Mouse (Mus musculus) hindbrain, embryonic 11.5 days (tissue): Measurements from ENCODE around the gene C1rl. TPM values are rescaled to one million over a fixed set of nuclear protein-coding genes. Genes with fewer than 3 reads are reported as not detected.

Source experiments
- ATAC-seq: fragments of 200-750 bp; cut with Nextera tagmentation; 2 replicates; pipeline ENCODE4 v1.8.0; 2017; ENCODE audit warnings: mild to moderate bottlenecking, moderate TSS enrichment, moderate library complexity; ENCODE audit not compliant: low FRiP score
- DNase-seq: peaks from one replicate; pipeline ENCODE4 v3.0.0-alpha.2; 2015; ENCODE audit warnings: low spot score
- H3K27ac ChIP-seq: fragments of 300-500 bp; sonication (generic); 2 replicates; pipeline ENCODE4 v1.5.1; 2014; ENCODE audit warnings: mild to moderate bottlenecking, low read depth, low read length
- H3K27me3 ChIP-seq: fragments of 300-500 bp; sonication (generic); 2 replicates; pipeline ENCODE4 v1.6.1; 2014; ENCODE audit warnings: mild to moderate bottlenecking, low read length, moderate library complexity, mixed read lengths; ENCODE audit not compliant: control insufficient read depth, insufficient read depth
- H3K36me3 ChIP-seq: fragments of 300-500 bp; sonication (generic); 2 replicates; pipeline ENCODE4 v1.6.1; 2014; ENCODE audit warnings: mild to moderate bottlenecking, low read length, moderate library complexity, mixed read lengths; ENCODE audit not compliant: control insufficient read depth, insufficient read depth
- H3K4me1 ChIP-seq: fragments of 300-500 bp; sonication (generic); replicated peaks from 2 replicates; pipeline ENCODE4 v1.6.1; 2014; ENCODE audit warnings: low read length, mixed read lengths; ENCODE audit not compliant: control insufficient read depth, insufficient read depth
- H3K4me2 ChIP-seq: fragments of 300-500 bp; sonication (generic); replicated peaks from 2 replicates; pipeline ENCODE4 v1.6.1; 2014; ENCODE audit warnings: mild to moderate bottlenecking, low read depth, low read length
- H3K4me3 ChIP-seq: fragments of 300-500 bp; sonication (generic); 2 replicates; pipeline ENCODE4 v1.5.1; 2014; ENCODE audit warnings: low read depth, low read length
- H3K9ac ChIP-seq: fragments of 300-500 bp; sonication (generic); 2 replicates; pipeline ENCODE4 v1.6.1; 2014; ENCODE audit warnings: low read depth, low read length
- H3K9me3 ChIP-seq: fragments of 300-500 bp; sonication (generic); 2 replicates; pipeline ENCODE4 v1.6.1; 2016; ENCODE audit warnings: low read length; ENCODE audit not compliant: control insufficient read depth
- WGBS: fragments of 180-500 bp; shearing (Covaris S2); extraction: QIAGEN DNeasy Blood & Tissue Kit; methylation state at CpG from one replicate; pipeline ENCODE4 v1.1.7; 2014; 5-methylcytosine and 5-hydroxymethylcytosine counted together
- polyA plus RNA-seq: library from polyadenylated mRNA; unstranded; fragments of >200 nt; fragmentation: Nextera tagmentation; extraction: Ambion mirVana; gene quantifications from 2 replicates; pipeline ENCODE4 v1.2.1, GENCODE M21; 2014

Gene C1rl
- polyA plus RNA-seq, result 0.11 and 0.15 TPM in 2 replicates

DNA sequence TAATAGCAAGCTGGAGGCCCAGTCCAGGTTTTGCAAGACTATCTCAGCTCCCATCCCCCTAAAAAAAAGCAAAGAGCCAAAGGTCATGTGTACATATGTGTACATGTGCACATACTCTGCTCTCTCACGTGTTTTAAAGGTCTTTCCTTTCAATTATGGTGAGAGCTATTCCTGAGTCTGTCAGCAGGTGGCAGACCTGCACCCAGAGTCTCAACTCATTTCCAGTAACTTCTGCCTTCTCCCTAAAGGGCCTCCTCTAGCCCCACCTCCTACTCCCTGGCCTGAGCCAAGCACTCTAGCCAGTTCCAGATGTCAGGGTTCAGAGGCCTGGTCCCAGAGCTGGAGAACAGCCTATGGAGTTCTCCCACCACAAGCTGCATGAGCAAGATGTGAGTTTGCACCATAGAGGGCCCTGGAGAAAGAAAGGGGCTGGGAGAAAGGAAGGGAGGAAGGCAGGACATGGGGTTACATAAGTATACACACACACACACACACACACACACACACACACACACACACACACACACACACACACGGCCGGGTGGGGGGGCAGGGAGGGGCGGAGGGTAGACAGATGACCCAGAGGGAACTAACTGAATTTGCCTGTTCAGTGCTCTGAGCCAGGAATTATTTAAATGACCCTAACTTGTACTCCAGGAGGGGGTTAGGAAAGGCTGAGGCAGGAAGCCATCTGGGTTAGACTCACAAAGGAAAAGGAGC is at the start of gene C1rl:
C1rl (plus strand) TSS at position 272 of the 720 bp plus-strand sequence.
- no peaks in the 10 kb centered on the region for H3K9me3 ChIP-seq
- no peaks in the 10 kb centered on the region for H3K36me3 ChIP-seq
- H3K27ac ChIP-seq, result no peak within 1 kb of the TSS
- H3K4me2 ChIP-seq, result no peak within 1 kb of the TSS
- H3K27me3 ChIP-seq, result no peaks in the 10 kb centered on the region
- DNase-seq (peak; percentile 80), ATAC-seq (peak; percentile 79)
- H3K9ac ChIP-seq, result no peak within 1 kb of the TSS
- 55% methylated on average over 4 of the region's 4 CpGs for WGBS
- H3K4me1 ChIP-seq, result no peaks in the 10 kb centered on the region
- H3K4me3 ChIP-seq, result no peak within 1 kb of the TSS

DNA sequence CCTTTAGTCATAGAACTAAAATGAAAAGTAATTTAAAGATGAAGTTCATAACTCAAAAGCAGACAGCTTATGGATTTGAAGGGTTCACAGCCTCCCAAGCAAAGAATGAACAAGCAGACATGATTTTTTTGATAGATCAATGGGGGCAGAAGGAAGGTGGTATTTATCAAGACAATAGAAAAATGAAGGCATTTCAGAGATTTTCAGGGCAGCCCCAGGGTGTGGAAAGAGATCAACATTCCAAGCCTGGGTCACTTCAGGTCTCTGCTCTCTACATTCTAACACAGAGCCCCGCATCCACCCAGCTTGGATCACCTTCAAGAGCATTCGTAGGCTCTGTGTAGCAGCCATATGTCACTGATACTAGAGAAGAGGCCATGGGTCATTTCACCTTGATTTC is 49.6 kb upstream of the C1rl start:
- ATAC-seq (no peak), DNase-seq (no peak)
- Histone ChIP-seq H3K4me3 (no peak overlapping the region), H3K27ac (no peak overlapping the region), H3K27me3 (no peaks in the 10 kb centered on the region), H3K9ac (no peak overlapping the region), H3K4me2 (no peak overlapping the region), H3K9me3 (no peaks in the 10 kb centered on the region), H3K36me3 (no peaks in the 10 kb centered on the region), H3K4me1 (no peaks in the 10 kb centered on the region)
- 72% methylated on average over 2 of the region's 2 CpGs for WGBS

DNA sequence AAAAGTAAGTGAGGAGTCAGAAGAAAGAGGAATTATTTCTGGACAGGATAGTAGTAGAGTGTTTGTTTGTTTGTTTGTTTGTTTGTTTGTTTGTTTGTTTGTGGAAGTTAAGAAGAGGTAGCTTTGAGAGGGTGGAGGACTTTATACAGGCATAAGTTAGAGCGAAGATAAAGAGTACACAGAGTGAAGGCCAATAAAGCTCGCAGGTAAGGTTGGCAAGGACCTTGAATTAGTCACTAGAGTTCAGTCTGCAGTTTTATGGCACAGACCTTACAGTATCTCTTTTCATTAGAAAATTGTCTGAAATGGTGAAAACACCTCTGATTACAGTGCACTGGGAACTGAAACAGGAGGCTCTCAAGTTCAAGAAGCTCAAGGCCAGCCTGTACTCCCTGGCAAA is 46.9 kb upstream of the C1rl start:
- no peak for ATAC-seq
- no peak for DNase-seq
- H3K4me3 ChIP-seq, result no peak overlapping the region
- H3K27ac ChIP-seq, result no peak overlapping the region
- 96% methylated on average over 2 of the region's 2 CpGs for WGBS
- H3K4me1 ChIP-seq, result no peaks in the 10 kb centered on the region
- no peak overlapping the region for H3K9ac ChIP-seq
- H3K9me3 ChIP-seq, result no peaks in the 10 kb centered on the region
- H3K27me3 ChIP-seq, result no peaks in the 10 kb centered on the region
- no peaks in the 10 kb centered on the region for H3K36me3 ChIP-seq
- H3K4me2 ChIP-seq, result no peak overlapping the region

DNA sequence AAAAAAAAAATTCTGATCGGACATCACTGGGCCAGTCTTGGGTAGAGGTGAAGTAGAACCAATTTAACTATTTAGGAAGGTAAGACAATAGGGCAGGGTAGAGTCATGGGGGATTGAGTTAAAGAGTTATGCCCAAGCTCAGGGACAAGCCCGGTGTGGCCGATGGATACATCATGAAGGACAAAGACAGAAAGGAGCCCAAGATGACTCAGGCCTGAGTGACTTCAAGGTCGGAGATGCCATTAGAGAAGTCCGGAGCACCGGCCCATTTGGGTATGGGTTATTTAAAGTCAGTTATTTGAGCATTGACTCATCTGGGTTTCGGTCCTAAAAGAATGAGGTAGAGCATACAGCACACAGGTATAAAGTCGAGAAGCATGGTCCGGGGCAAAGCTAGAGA is 46.5 kb upstream of the C1rl start:
- Histone ChIP-seq H3K27me3 (no peaks in the 10 kb centered on the region), H3K4me1 (no peaks in the 10 kb centered on the region), H3K36me3 (no peaks in the 10 kb centered on the region), H3K4me3 (no peak overlapping the region), H3K27ac (no peak overlapping the region), H3K9me3 (no peaks in the 10 kb centered on the region), H3K4me2 (no peak overlapping the region), H3K9ac (no peak overlapping the region)
- 96% methylated on average over 9 of the region's 9 CpGs for WGBS
- ATAC-seq (no peak), DNase-seq (no peak)

DNA sequence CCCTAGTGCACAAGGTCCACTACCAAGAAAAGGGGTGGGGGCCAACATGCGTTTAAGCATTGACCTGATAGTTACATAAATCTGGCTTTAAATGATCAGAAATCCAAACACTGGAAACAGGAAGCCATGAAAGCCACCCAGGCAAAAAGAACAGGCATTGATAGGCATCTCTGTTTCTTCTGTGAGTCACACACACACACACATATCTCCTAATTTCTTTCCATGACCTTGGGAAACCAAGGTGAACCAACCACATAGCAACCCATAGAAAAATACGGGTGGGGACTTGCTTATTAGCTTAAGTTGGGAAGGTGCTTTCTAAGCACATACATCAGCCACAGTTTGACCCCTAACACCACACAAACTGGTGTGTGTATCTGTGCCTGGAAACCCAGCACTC is 45.6 kb upstream of the C1rl start:
- no peak overlapping the region for H3K9ac ChIP-seq
- H3K36me3 ChIP-seq, result no peaks in the 10 kb centered on the region
- no peak for DNase-seq
- no peak overlapping the region for H3K27ac ChIP-seq
- no peak overlapping the region for H3K4me2 ChIP-seq
- WGBS, result 82% methylated on average over 2 of the region's 2 CpGs
- no peak overlapping the region for H3K4me3 ChIP-seq
- no peaks in the 10 kb centered on the region for H3K9me3 ChIP-seq
- no peaks in the 10 kb centered on the region for H3K4me1 ChIP-seq
- ATAC-seq, result no peak
- no peaks in the 10 kb centered on the region for H3K27me3 ChIP-seq

DNA sequence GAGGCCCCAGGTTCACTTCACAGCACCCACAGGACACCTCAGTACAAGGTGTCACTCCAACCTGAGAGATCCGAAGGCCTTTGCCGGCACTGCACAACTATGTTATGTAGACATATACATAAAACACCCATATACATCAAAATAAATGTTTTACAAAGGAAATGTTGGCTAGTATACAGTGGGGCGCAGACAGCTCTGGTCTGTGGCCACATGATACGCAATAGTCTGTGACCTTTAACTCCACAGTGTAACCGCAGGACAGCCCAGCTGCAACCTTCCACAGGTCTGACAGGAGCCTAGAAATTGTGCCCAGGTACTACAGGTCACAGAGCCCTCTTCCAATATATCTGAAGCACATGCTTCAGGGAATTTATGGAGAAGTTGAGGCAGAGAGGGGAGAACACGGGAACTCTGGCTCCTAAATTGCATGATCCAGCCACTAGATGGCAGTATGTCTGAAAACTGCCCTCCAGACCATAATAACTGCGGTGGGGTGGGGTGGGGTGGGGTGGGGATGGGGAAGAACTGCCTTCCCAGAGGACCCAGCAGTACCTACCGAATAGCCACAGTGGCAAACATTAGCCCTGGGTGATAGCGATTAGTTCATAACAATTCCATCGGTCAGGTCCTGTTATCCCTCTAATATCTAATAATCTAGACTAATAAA is 44.6 kb upstream of the C1rl start:
- Histone ChIP-seq H3K4me3 (no peak overlapping the region), H3K4me2 (no peak overlapping the region), H3K9ac (no peak overlapping the region), H3K36me3 (no peaks in the 10 kb centered on the region), H3K4me1 (no peaks in the 10 kb centered on the region), H3K27me3 (no peaks in the 10 kb centered on the region), H3K27ac (no peak overlapping the region), H3K9me3 (no peaks in the 10 kb centered on the region)
- ATAC-seq, result no peak
- no peak for DNase-seq
- 77% methylated on average over 10 of the region's 10 CpGs for WGBS

DNA sequence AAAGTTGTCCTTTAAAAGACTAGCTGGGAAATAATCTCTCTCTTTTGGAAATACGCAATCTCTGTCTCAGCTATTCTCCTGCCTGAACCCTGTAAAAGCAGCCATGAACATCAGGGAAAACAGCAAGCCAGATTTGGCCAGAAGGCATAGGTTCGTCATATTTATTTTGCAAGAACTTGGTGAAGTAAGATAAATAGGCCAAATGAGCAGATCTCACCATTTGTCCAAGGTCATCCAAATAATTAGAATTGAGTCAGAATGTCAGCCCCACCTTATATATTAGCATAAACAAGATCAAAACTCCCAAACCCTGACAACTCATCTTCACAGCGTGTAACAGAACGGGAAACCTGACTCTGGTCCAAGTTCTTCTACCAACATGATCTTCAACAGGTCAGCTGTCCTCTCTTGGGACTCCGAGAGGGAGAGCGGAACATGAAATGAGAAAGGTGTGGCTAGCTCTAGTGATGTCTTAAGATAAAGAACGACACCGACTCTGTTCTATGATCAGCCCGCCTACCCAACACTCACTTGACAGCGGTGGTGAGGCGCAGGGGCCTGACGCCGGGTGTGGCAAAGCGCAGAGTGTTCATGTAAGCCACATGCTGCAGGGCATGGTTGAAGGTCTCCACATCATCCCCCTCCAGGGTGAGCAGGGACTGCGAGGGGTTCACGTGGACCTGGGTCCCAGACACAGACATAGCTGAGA is 43.8 kb upstream of the C1rl start:
- no peaks in the 10 kb centered on the region for H3K9me3 ChIP-seq
- H3K4me1 ChIP-seq, result no peaks in the 10 kb centered on the region
- no peak for ATAC-seq
- DNase-seq, result no peak
- H3K36me3 ChIP-seq, result no peaks in the 10 kb centered on the region
- H3K9ac ChIP-seq, result no peak overlapping the region
- H3K27me3 ChIP-seq, result no peaks in the 10 kb centered on the region
- H3K4me2 ChIP-seq, result no peak overlapping the region
- H3K4me3 ChIP-seq, result no peak overlapping the region
- 92% methylated on average over 16 of the region's 16 CpGs for WGBS
- no peak overlapping the region for H3K27ac ChIP-seq

DNA sequence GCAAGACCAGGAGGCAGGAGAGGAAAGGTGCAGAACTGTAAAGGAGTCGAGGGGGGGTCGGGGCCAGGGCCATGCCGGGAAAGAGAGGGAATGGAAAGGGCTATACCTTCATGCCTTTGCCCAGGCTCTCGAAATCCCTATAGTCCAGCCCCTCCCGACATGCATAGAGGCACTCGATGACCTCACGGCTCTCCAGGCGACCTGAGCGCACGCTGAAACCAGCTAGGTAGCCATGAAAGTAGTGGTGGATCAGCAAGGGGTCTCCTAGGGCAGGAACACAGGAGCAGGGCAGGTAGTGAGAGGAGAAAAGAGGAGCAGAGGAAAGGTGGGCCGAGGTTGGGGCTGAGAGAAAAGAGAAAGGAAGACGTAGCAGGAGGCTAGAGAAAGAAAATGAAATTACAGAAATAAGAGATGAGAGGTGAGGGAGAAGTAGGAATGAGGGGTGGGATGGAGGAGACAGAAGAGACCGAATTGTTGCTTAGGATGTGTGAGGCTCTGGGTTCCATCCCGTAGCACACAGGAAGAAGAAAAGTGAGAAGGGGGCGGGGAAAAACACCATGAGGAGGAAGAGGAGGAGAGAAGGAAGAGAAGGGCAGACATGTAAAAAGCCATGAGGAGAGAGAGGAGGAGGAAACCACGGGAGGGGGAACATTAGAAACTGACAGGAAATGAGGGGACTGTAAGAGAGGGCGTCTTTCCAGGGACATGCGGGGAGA is 43.1 kb upstream of the C1rl start:
- Histone ChIP-seq H3K36me3 (no peaks in the 10 kb centered on the region), H3K9ac (no peak overlapping the region), H3K4me1 (no peaks in the 10 kb centered on the region), H3K27me3 (no peaks in the 10 kb centered on the region), H3K4me2 (no peak overlapping the region), H3K27ac (no peak overlapping the region), H3K9me3 (no peaks in the 10 kb centered on the region), H3K4me3 (no peak overlapping the region)
- DNase-seq (no peak), ATAC-seq (no peak)
- 84% methylated on average over 18 of the region's 18 CpGs for WGBS
